Comparison of ENCODE assay signal across 24 mouse cellular contexts in genomic region chr2:20517853-20518252, GRCm38 (mm10).
DNase-seq lines count a peak whose midpoint lies in the region; ATAC-seq and TF ChIP-seq lines count a peak whose summit lies in the region.
"Had no signal": no experiment of that assay in that cellular context is flagged by ENCODE, and none has a peak within 500 bp of the region (broad histone marks: within the 10 kb centered on the region; RNA-seq: fewer than 3 reads in every experiment).

No protein-coding gene starts in this region.

- no peak overlapping the region for H3K4me2 ChIP-seq in stomach, embryonic 15.5 days
- no peak overlapping the region for H3K4me2 ChIP-seq in stomach, postnatal 0 days (replicated peaks; ENCODE audit: low read depth)
- H3K4me2 ChIP-seq: embryonic facial prominence, embryonic 12.5 days; limb, embryonic 15.5 days; midbrain, embryonic 12.5 days; neural tube, embryonic 12.5 days had no signal

- no peak overlapping the region for H3K9ac ChIP-seq in stomach, embryonic 15.5 days
- no peak overlapping the region for H3K9ac ChIP-seq in stomach, postnatal 0 days (ENCODE audit: low read length)
- H3K9ac ChIP-seq: embryonic facial prominence, embryonic 12.5 days; heart, embryonic 15.5 days; limb, embryonic 15.5 days; liver, embryonic 14.5 days; midbrain, embryonic 12.5 days; neural tube, embryonic 12.5 days had no signal

- no peak for ATAC-seq in stomach, embryonic 15.5 days (ENCODE audit: insufficient read depth, low FRiP score, low read depth)
- ATAC-seq in stomach, postnatal 0 days (ENCODE audit: low FRiP score, low TSS enrichment) = no peak
- ATAC-seq: forebrain, embryonic 14.5 days; intestine, embryonic 16.5 days; Patski had no signal

- no peaks in the 10 kb centered on the region for H3K27me3 ChIP-seq in heart, embryonic 10.5 days (ENCODE audit: insufficient read depth, poor library complexity, severe bottlenecking)
- no peaks in the 10 kb centered on the region for H3K27me3 ChIP-seq in stomach, embryonic 15.5 days (replicated peaks)
- H3K27me3 ChIP-seq in stomach, postnatal 0 days (ENCODE audit: control insufficient read depth, insufficient read depth, low read length) = no peaks in the 10 kb centered on the region
- H3K27me3 ChIP-seq: embryonic facial prominence, embryonic 12.5 days; heart, embryonic 15.5 days; limb, embryonic 15.5 days; neural tube, embryonic 12.5 days; Patski had no signal

- no peak for TF ChIP-seq EP300 in stomach, postnatal 0 days (optimal IDR thresholded peaks at IDR 0.05)

- H3K27ac ChIP-seq in heart, embryonic 10.5 days = no peak overlapping the region
- peak overlapping the region; percentile 93; the same call in 1 of the 2 replicates for H3K27ac ChIP-seq in stomach, embryonic 15.5 days
- H3K27ac ChIP-seq in stomach, postnatal 0 days (replicated peaks) = no peak overlapping the region
- H3K27ac ChIP-seq: embryonic facial prominence, embryonic 12.5 days; limb, embryonic 10.5 days; limb, embryonic 15.5 days; liver, embryonic 14.5 days; midbrain, embryonic 12.5 days; neural tube, embryonic 12.5 days had no signal

- DNase-seq in heart, adult 11 months = peak; percentile 67
- no peak for DNase-seq in heart, embryonic 10.5 days (ENCODE audit: low spot score)
- peak; percentile 18 to 38 for DNase-seq in lung, adult 18-20 months
- DNase-seq in lung, postnatal 14 days = no peak
- DNase-seq in stomach, postnatal 0 days (ENCODE audit: low spot score) = no peak
- no peak for DNase-seq in cerebellum, postnatal 36 days
- DNase-seq: cerebellum, adult 11 months; cerebellum, adult 9-10 months; gastrocnemius, postnatal 25 days; layer of hippocampus, adult 9-11 months; thymus, adult 18-20 months; thymus, postnatal 25 days had no signal

- H3K9me3 ChIP-seq in heart, embryonic 10.5 days = no peaks in the 10 kb centered on the region
- no peaks in the 10 kb centered on the region for H3K9me3 ChIP-seq in stomach, embryonic 15.5 days
- no peaks in the 10 kb centered on the region for H3K9me3 ChIP-seq in stomach, postnatal 0 days (ENCODE audit: control insufficient read depth, low read length)
- H3K9me3 ChIP-seq: embryonic facial prominence, embryonic 12.5 days; heart, embryonic 15.5 days; limb, embryonic 10.5 days; limb, embryonic 15.5 days; midbrain, embryonic 12.5 days; neural tube, embryonic 12.5 days had no signal

- H3K36me3 ChIP-seq in heart, embryonic 10.5 days = no peaks in the 10 kb centered on the region
- no peaks in the 10 kb centered on the region for H3K36me3 ChIP-seq in stomach, embryonic 15.5 days
- no peaks in the 10 kb centered on the region for H3K36me3 ChIP-seq in stomach, postnatal 0 days (ENCODE audit: control insufficient read depth, insufficient read depth, low read length)
- H3K36me3 ChIP-seq: embryonic facial prominence, embryonic 12.5 days; heart, embryonic 15.5 days; limb, embryonic 10.5 days; limb, embryonic 15.5 days; midbrain, embryonic 12.5 days; neural tube, embryonic 12.5 days had no signal

- peaks cover 21% of the 10 kb centered on the region for H3K4me1 ChIP-seq in heart, embryonic 10.5 days
- H3K4me1 ChIP-seq in stomach, embryonic 15.5 days = peaks cover 19% of the 10 kb centered on the region
- H3K4me1 ChIP-seq in stomach, postnatal 0 days (replicated peaks; ENCODE audit: control insufficient read depth, insufficient read depth) = no peaks in the 10 kb centered on the region

- H3K4me3 ChIP-seq in heart, embryonic 10.5 days = no peak overlapping the region
- no peak overlapping the region for H3K4me3 ChIP-seq in stomach, embryonic 15.5 days (replicated peaks)
- no peak overlapping the region for H3K4me3 ChIP-seq in stomach, postnatal 0 days (ENCODE audit: low read depth, low read length)
- H3K4me3 ChIP-seq: embryonic facial prominence, embryonic 12.5 days; heart, embryonic 15.5 days; limb, embryonic 10.5 days; limb, embryonic 15.5 days; midbrain, embryonic 12.5 days; myocyte; neural tube, embryonic 12.5 days had no signal

- no peak for TF ChIP-seq CTCF in stomach, postnatal 0 days (IDR thresholded peaks at IDR 0.05; ENCODE audit: low read depth)

- 71% methylated on average over 2 of the region's 2 CpGs for WGBS in heart, embryonic 10.5 days
- WGBS in stomach, embryonic 15.5 days = 81% methylated on average over 2 of the region's 2 CpGs
- WGBS in stomach, postnatal 0 days = 68% methylated on average over 2 of the region's 2 CpGs

Comparison
In these comparisons a context has a peak if more than half of its experiments do, and no peak if none do; other contexts are left out.
1. DNase-seq: peak in heart, adult 11 months (single experiment) and lung, adult 18-20 months (2 of 2); none in heart, embryonic 10.5 days (single experiment), lung, postnatal 14 days (single experiment), stomach, postnatal 0 days (single experiment) and cerebellum, postnatal 36 days (0 of 2).